Mouse (Mus musculus) CH12.LX (cell line): ENCODE results near the gene Rora. TPM values are rescaled to one million over a fixed set of nuclear protein-coding genes. Genes with fewer than 3 reads are reported as not detected.

Experiments
- DNase-seq: peaks from one replicate; pipeline ENCODE4 v3.0.0-alpha.2; 2013; ENCODE audit errors: extremely low read depth
- H3K27ac ChIP-seq: 2 replicates; pipeline ENCODE4 v1.5.1; 2012; ENCODE audit warnings: low read depth, mild to moderate bottlenecking, control low read depth, moderate library complexity; ENCODE audit not compliant: insufficient read depth
- H3K27me3 ChIP-seq: replicated peaks from 2 replicates; pipeline ENCODE3; 2012; ENCODE audit warnings: inconsistent platforms
- H3K36me3 ChIP-seq, 2 experiments: replicated peaks in 1 of 2; 2 replicates each; pipeline versions ENCODE3 to v1.6.1; 2012; ENCODE audit warnings: inconsistent platforms in 1 of 2, low read length in 1 of 2, mild to moderate bottlenecking in 1 of 2, mixed read lengths in 1 of 2, moderate library complexity in 1 of 2; ENCODE audit not compliant: control insufficient read depth in 1 of 2, insufficient read depth in 1 of 2
- H3K4me1 ChIP-seq, 2 experiments: 2 replicates each; pipeline ENCODE4 v1.6.1; 2012; ENCODE audit warnings: inconsistent platforms in 1 of 2, moderate library complexity in 1 of 2; ENCODE audit not compliant: insufficient read depth in 2 of 2, control insufficient read depth in 1 of 2
- H3K4me2 ChIP-seq: 2 replicates; pipeline ENCODE4 v1.6.1; 2012; ENCODE audit warnings: low read depth, mild to moderate bottlenecking, control low read depth; ENCODE audit not compliant: poor library complexity, insufficient read depth, severe bottlenecking
- H3K4me3 ChIP-seq, 3 experiments: fragments of 150-350 bp in 1 of 3; sonication (generic) in 1 of 3; replicated peaks in 1 of 3; 2 replicates each; pipeline versions ENCODE3 to v1.5.1; 2011 to 2012; ENCODE audit warnings: low read depth in 2 of 3, low read length in 2 of 3, mild to moderate bottlenecking in 2 of 3, moderate library complexity in 2 of 3, control low read depth in 1 of 3, improper control_type of control experiment in 1 of 3, inconsistent platforms in 1 of 3, mixed read lengths in 1 of 3; ENCODE audit not compliant: poor library complexity in 1 of 3
- H3K79me2 ChIP-seq: replicated peaks from 2 replicates; pipeline ENCODE4 v1.6.1; 2012; ENCODE audit warnings: mild to moderate bottlenecking, moderate library complexity; ENCODE audit not compliant: control insufficient read depth, poor library complexity, insufficient read depth, severe bottlenecking; ENCODE audit errors: extremely low read depth
- H3K9ac ChIP-seq: 2 replicates; pipeline ENCODE4 v1.6.1; 2012; ENCODE audit warnings: low read depth, mild to moderate bottlenecking, control low read depth, moderate library complexity; ENCODE audit not compliant: insufficient read depth
- H3K9me3 ChIP-seq: replicated peaks from 2 replicates; pipeline ENCODE3; 2012; ENCODE audit warnings: low read length, inconsistent platforms, mixed read lengths
- BHLHE40 ChIP-seq: IDR thresholded peaks from 2 replicates; pipeline ENCODE4 v1.6.1; 2011; ENCODE audit warnings: mild to moderate bottlenecking, low read depth, low read length, improper control_type of control experiment
- CHD1 ChIP-seq: IDR thresholded peaks from 2 replicates; pipeline ENCODE4 v1.6.1; 2012; ENCODE audit warnings: low read depth, low read length, improper control_type of control experiment, inconsistent platforms
- CHD2 ChIP-seq: IDR thresholded peaks from 2 replicates; pipeline ENCODE4 v1.6.1; 2011; ENCODE audit warnings: low read length, improper control_type of control experiment
- CTCF ChIP-seq, 2 experiments: IDR thresholded peaks in 1 of 2; conservative IDR thresholded peaks in 1 of 2; 2 replicates each; pipeline ENCODE4 v1.5.1; 2011 to 2012; ENCODE audit warnings: low read depth in 2 of 2, low read length in 2 of 2, improper control_type of control experiment in 1 of 2, inconsistent platforms in 1 of 2, mild to moderate bottlenecking in 1 of 2, moderate library complexity in 1 of 2
- E2F4 ChIP-seq: IDR thresholded peaks from 2 replicates; pipeline ENCODE4 v1.6.1; 2011; ENCODE audit warnings: low read depth, low read length, improper control_type of control experiment; ENCODE audit not compliant: insufficient replicate concordance
- EP300 ChIP-seq: IDR thresholded peaks from 2 replicates; pipeline ENCODE4 v1.6.1; 2011; ENCODE audit warnings: low read length, improper control_type of control experiment
- ETS1 ChIP-seq: conservative IDR thresholded peaks from 2 replicates; pipeline ENCODE4 v1.6.1; 2012; ENCODE audit warnings: low read depth, mild to moderate bottlenecking, inconsistent platforms, low read length, improper control_type of control experiment, moderate library complexity
- GABPA ChIP-seq: IDR thresholded peaks from 2 replicates; pipeline ENCODE4 v1.6.1; 2012; ENCODE audit warnings: low read depth, low read length, improper control_type of control experiment, inconsistent platforms; ENCODE audit not compliant: insufficient replicate concordance
- HCFC1 ChIP-seq: IDR thresholded peaks from 2 replicates; pipeline ENCODE4 v1.6.1; 2012; ENCODE audit warnings: low read depth, mild to moderate bottlenecking, inconsistent platforms, low read length, improper control_type of control experiment
- JUN ChIP-seq: IDR thresholded peaks from 2 replicates; pipeline ENCODE4 v1.6.1; 2011; ENCODE audit warnings: low read depth, mild to moderate bottlenecking, low read length, improper control_type of control experiment, moderate library complexity; ENCODE audit not compliant: insufficient read depth
- JUND ChIP-seq: conservative IDR thresholded peaks from 2 replicates; pipeline ENCODE4 v1.6.1; 2011; ENCODE audit warnings: low read depth, low read length, improper control_type of control experiment
- MAX ChIP-seq: IDR thresholded peaks from 2 replicates; pipeline ENCODE4 v1.6.1; 2011; ENCODE audit warnings: low read length, improper control_type of control experiment
- MEF2A ChIP-seq: IDR thresholded peaks from 2 replicates; pipeline ENCODE4 v1.6.1; 2014; ENCODE audit warnings: low read depth, mild to moderate bottlenecking, inconsistent platforms, low read length, improper control_type of control experiment, borderline replicate concordance
- MYC ChIP-seq: IDR thresholded peaks from 2 replicates; pipeline ENCODE4 v1.6.1; 2011; ENCODE audit warnings: low read depth, mild to moderate bottlenecking, improper control_type of control experiment, low read length
- NELFE ChIP-seq: IDR thresholded peaks from 2 replicates; pipeline ENCODE4 v1.6.1; 2011; ENCODE audit warnings: low read depth, low read length, improper control_type of control experiment
- NRF1 ChIP-seq: IDR thresholded peaks from 2 replicates; pipeline ENCODE4 v1.6.1; 2014; ENCODE audit warnings: low read depth, mild to moderate bottlenecking, inconsistent platforms, low read length, improper control_type of control experiment, moderate library complexity
- PAX5 ChIP-seq: IDR thresholded peaks from 2 replicates; pipeline ENCODE4 v1.6.1; 2012; ENCODE audit warnings: low read length, inconsistent platforms, mixed read lengths
- POLR2AphosphoS2 ChIP-seq: IDR thresholded peaks from 2 replicates; pipeline ENCODE4 v1.6.1; 2011; ENCODE audit warnings: low read depth, low read length, improper control_type of control experiment
- RCOR1 ChIP-seq: conservative IDR thresholded peaks from 2 replicates; pipeline ENCODE4 v1.6.1; 2012; ENCODE audit warnings: low read depth, mild to moderate bottlenecking, inconsistent platforms, low read length, improper control_type of control experiment
- SIN3A ChIP-seq: IDR thresholded peaks from 2 replicates; pipeline ENCODE4 v1.6.1; 2012; ENCODE audit warnings: low read length, improper control_type of control experiment, inconsistent platforms
- SMC3 ChIP-seq: IDR thresholded peaks from 2 replicates; pipeline ENCODE4 v1.6.1; 2011; ENCODE audit warnings: low read depth, low read length, improper control_type of control experiment
- TBP ChIP-seq: conservative IDR thresholded peaks from 2 replicates; pipeline ENCODE4 v1.6.1; 2011; ENCODE audit warnings: low read depth, low read length, improper control_type of control experiment
- UBTF ChIP-seq: IDR thresholded peaks from 2 replicates; pipeline ENCODE4 v1.6.1; 2012; ENCODE audit warnings: low read depth, mild to moderate bottlenecking, inconsistent platforms, low read length, improper control_type of control experiment, moderate library complexity
- USF1 ChIP-seq: IDR thresholded peaks from 2 replicates; pipeline ENCODE4 v1.6.1; 2014; ENCODE audit warnings: low read depth, mild to moderate bottlenecking, inconsistent platforms, low read length, improper control_type of control experiment
- ZC3H11A ChIP-seq: IDR thresholded peaks from 2 replicates; pipeline ENCODE4 v1.6.1; 2012; ENCODE audit warnings: low read depth, mild to moderate bottlenecking, inconsistent platforms, low read length, improper control_type of control experiment
- ZKSCAN1 ChIP-seq: IDR thresholded peaks from 2 replicates; pipeline ENCODE4 v1.6.1; 2012; ENCODE audit warnings: low read depth, inconsistent platforms, low read length, improper control_type of control experiment, borderline replicate concordance
- ZMIZ1 ChIP-seq: IDR thresholded peaks from 2 replicates; pipeline ENCODE4 v1.6.1; 2012; ENCODE audit warnings: low read depth, mild to moderate bottlenecking, inconsistent platforms, low read length, improper control_type of control experiment
- ZNF384 ChIP-seq: IDR thresholded peaks from 2 replicates; pipeline ENCODE4 v1.6.1; 2012; ENCODE audit warnings: low read depth, low read length, improper control_type of control experiment, inconsistent platforms
- dilution Hi-C: fragments of 300-500 bp; cut with MboI; formaldehyde crosslinking; loops from 2 replicates; pipeline ENCODE4 v1.14.3; 2020; ENCODE audit warnings: low sequenced_read_pairs; ENCODE audit not compliant: extremely low pct_unique_long_range_greater_than_20kb, extremely low pct_ligation_motif_present
- in situ Hi-C: fragments of 300-500 bp; cut with MboI; formaldehyde crosslinking; loops from 3 replicates; pipeline ENCODE4 v1.14.3; 2019; ENCODE audit warnings: low sequenced_read_pairs, low pct_ligation_motif_present, low pct_unique_long_range_greater_than_20kb, mixed read lengths
- polyA plus RNA-seq: library from polyadenylated mRNA; unstranded; fragments of >175 nt; gene quantifications from 2 replicates; pipeline ENCODE4 v1.2.1, GENCODE M21; 2012; ENCODE audit warnings: low read depth; ENCODE audit not compliant: insufficient read length
- total RNA-seq, 2 experiments: library from RNA; depleted of rRNA; stranded (reverse); fragments of 300-350 nt in 1 of 2; fragments of >200 nt in 1 of 2; gene quantifications; 2 replicates each; pipeline ENCODE4 v1.2.3; 2012 to 2014

The Rora gene
- total and polyA plus RNA-seq, 3 experiments: 0.36 to 0.66 (median 0.64) TPM

DNA sequence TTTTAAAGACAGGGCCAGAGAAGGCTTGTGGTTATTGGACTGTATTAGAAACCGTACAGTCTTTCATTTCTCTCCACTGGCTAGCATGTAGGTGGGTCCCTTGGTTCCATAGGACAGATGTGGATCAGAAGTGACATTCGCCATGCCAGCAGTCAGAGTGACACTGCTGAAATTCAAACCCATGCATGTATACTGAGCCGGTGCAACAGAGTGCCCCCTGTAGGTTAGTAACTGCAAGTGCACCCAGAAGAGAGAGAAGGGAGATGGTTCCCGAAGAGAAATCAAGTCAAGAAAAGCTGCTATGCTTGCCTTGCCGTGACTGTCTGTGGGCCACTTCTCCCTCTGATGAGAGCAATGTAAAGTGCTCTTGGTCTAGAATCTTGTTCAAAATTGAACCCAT is 507.2 kb downstream of the Rora start:
- Histone ChIP-seq H3K27ac (no peak overlapping the region), H3K9ac (no peak overlapping the region), H3K4me3 (no peak overlapping the region), H3K4me1 (peaks cover 0 to 13% of the 10 kb centered on the region in 2 experiments; a peak in 1 of 4 replicates), H3K27me3 (no peaks in the 10 kb centered on the region), H3K4me2 (no peak overlapping the region), H3K36me3 (no peaks in the 10 kb centered on the region), H3K9me3 (no peaks in the 10 kb centered on the region), H3K79me2 (no peaks in the 10 kb centered on the region)
- DNase-seq: no peak
- dilution Hi-C loops: no loop called here
- TF ChIP-seq CTCF (conservative IDR thresholded peaks at IDR 0.05 in 1 of 2, IDR thresholded peaks at IDR 0.05 in 1 of 2; ENCODE audit: low read depth in 2 of 2, low read length in 2 of 2) (peak; percentile 35 to 51; a peak in 3 of 4 replicates), NELFE (no peak)
- in situ Hi-C loops: no loop called here

DNA sequence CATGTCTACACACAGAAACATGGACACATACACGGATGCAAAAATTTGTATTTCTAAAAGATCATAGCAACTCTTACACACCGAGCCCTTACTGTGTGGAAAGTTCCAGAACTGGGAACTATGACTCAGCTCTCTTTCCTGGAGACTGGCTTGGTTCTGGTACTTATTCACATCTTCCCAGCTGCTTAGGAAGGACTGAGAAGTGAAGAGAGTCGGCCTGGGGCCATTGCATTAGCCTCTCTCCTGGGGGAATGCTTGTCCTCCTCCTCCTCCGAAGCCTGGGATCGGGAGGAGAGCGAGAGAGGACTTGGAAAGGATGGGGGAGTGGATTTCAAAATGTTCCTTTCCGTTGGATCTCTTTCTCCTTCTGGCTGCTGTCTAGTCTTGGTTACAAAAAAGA is 511.1 kb downstream of the Rora start:
- dilution Hi-C loops (no loop called here), in situ Hi-C loops (no loop called here)
- no peaks in the 10 kb centered on the region for H3K27me3 ChIP-seq

DNA sequence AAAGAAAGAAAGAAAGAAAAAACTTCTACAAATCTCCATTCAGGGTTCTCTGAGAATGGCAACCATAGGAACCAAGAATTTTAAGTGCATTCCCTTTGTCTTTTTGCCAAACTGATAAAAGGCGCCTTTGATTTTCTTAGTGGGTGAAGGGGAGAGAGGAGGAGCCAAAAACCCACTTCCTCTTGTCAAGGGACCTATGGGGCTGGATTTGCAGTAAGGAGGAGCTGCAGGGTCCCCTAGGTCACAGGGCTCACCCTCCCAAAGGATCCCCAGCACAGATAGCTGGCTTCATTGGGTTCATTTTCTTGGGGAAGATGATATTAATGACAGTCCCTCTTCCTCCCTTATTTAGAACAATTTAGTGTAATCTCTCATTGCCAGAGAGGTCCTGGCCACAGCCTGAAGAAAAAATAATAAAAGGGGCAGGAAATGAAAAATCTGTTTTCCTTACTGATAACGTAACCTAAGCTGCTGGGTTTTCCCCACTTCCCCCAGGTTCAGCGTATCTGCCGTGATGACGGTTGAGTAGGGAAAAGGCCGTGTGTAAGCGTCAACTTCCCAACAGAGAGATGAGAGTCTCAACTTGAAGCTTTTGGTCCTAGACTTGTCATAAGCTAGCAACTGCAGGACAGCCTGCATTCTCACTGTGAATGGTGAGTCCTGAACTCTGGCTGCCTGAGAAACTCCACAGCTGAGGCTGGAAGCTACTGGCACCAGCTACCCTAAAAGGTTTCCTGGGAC is 511.7 kb downstream of the Rora start:
- in situ Hi-C loops (no loop called here), dilution Hi-C loops (no loop called here)
- TF ChIP-seq CHD2 (no peak), SMC3 (no peak), ZKSCAN1 (no peak), UBTF (no peak), CTCF (conservative IDR thresholded peaks at IDR 0.05 in 1 of 2, IDR thresholded peaks at IDR 0.05 in 1 of 2; ENCODE audit: low read depth in 2 of 2, low read length in 2 of 2) (no peak), BHLHE40 (no peak), GABPA (no peak), TBP (no peak), MAX (no peak), USF1 (no peak), ZMIZ1 (no peak), RCOR1 (no peak), ZNF384 (no peak), MEF2A (no peak)
- Histone ChIP-seq H3K9ac (no peak overlapping the region), H3K27me3 (no peaks in the 10 kb centered on the region), H3K4me2 (no peak overlapping the region), H3K4me1 (peaks cover 0 to 9% of the 10 kb centered on the region in 2 experiments; a peak in 1 of 4 replicates), H3K27ac (no peak overlapping the region), H3K36me3 (no peaks in the 10 kb centered on the region), H3K79me2 (no peaks in the 10 kb centered on the region), H3K4me3 (no peak overlapping the region), H3K9me3 (peaks cover 6% of the 10 kb centered on the region)
- DNase-seq: no peak

More for the DNA sequence above, 511.1 kb downstream of the Rora start:
- H3K36me3 ChIP-seq: no peaks in the 10 kb centered on the region
- no peak overlapping the region for H3K4me2 ChIP-seq
- no peak overlapping the region for H3K4me3 ChIP-seq
- H3K4me1 ChIP-seq: peaks cover 0 to 9% of the 10 kb centered on the region in 2 experiments; a peak in 1 of 4 replicates
- no peak overlapping the region for H3K27ac ChIP-seq
- DNase-seq: no peak
- no peak for TF ChIP-seq USF1
- TF ChIP-seq E2F4: no peak
- no peak for TF ChIP-seq ZKSCAN1
- TF ChIP-seq NELFE: no peak
- no peak for TF ChIP-seq POLR2AphosphoS2
- TF ChIP-seq SIN3A: no peak
- TF ChIP-seq ZNF384: no peak
- TF ChIP-seq RCOR1: no peak
- no peak for TF ChIP-seq CHD1
- no peak for TF ChIP-seq JUND
- no peak for TF ChIP-seq UBTF
- no peak for TF ChIP-seq ZC3H11A
- TF ChIP-seq ETS1: no peak
- no peak for TF ChIP-seq MAX
- no peak for TF ChIP-seq NRF1
- TF ChIP-seq JUN: no peak
- TF ChIP-seq HCFC1: no peak
- no peak for TF ChIP-seq MYC
- TF ChIP-seq EP300: no peak
- no peak for TF ChIP-seq PAX5
- no peaks in the 10 kb centered on the region for H3K79me2 ChIP-seq
- peaks cover 6% of the 10 kb centered on the region for H3K9me3 ChIP-seq
- no peak overlapping the region for H3K9ac ChIP-seq
